9 mouse cellular contexts compared by ENCODE assay signal in genomic region chr17:35556812-35557211, GRCm38 (mm10). TPM values are rescaled to one million over a fixed set of nuclear protein-coding genes. Genes with fewer than 3 reads are reported as not detected.
DNase-seq lines count a peak whose midpoint lies in the region; ATAC-seq lines count a peak whose summit lies in the region.
"Had no signal": no experiment of that assay in that cellular context is flagged by ENCODE, and none has a peak within 500 bp of the region (broad histone marks: within the 10 kb centered on the region; RNA-seq: fewer than 3 reads in every experiment).

No protein-coding gene starts in this region.

- H3K4me1 ChIP-seq in midbrain, embryonic 11.5 days (ENCODE audit: control insufficient read depth, insufficient read depth, low read length): no peaks in the 10 kb centered on the region
- H3K4me1 ChIP-seq in midbrain, embryonic 16.5 days (ENCODE audit: control insufficient read depth, insufficient read depth, low read length): no peaks in the 10 kb centered on the region

- H3K27ac ChIP-seq in midbrain, embryonic 11.5 days (ENCODE audit: low read depth, low read length): no peak overlapping the region
- no peak overlapping the region for H3K27ac ChIP-seq in midbrain, embryonic 16.5 days (ENCODE audit: low read length)

- no peak overlapping the region for H3K9ac ChIP-seq in midbrain, embryonic 11.5 days (ENCODE audit: low read length)
- H3K9ac ChIP-seq in midbrain, embryonic 16.5 days (ENCODE audit: low read depth, low read length): no peak overlapping the region

- DNase-seq in adrenal gland, postnatal 10 days: peak; percentile 68
- no peak for DNase-seq in adrenal gland, postnatal 4 days (ENCODE audit: low spot score in 2 of 2)
- DNase-seq in midbrain, embryonic 11.5 days (ENCODE audit: low spot score, missing footprints): peak; percentile 93
- DNase-seq in adrenal gland, postnatal 36 days: peak; percentile 43 to 71
- DNase-seq in kidney, adult 9 months: peak; percentile 92
- DNase-seq in gastrocnemius, adult 18-20 months (ENCODE audit: low spot score): no peak

- no peaks in the 10 kb centered on the region for H3K27me3 ChIP-seq in midbrain, embryonic 11.5 days (ENCODE audit: control insufficient read depth, insufficient read depth, low read length)
- H3K27me3 ChIP-seq in midbrain, embryonic 16.5 days (ENCODE audit: control insufficient read depth, insufficient read depth, low read depth, low read length): 0 out of 2 replicates have a peak, but pooled peaks cover 2% of the 10 kb centered on the region

- H3K9me3 ChIP-seq in midbrain, embryonic 11.5 days (ENCODE audit: control insufficient read depth, low read length): no peaks in the 10 kb centered on the region
- H3K9me3 ChIP-seq in midbrain, embryonic 16.5 days (replicated peaks; ENCODE audit: control insufficient read depth, low read length, poor library complexity, severe bottlenecking): no peaks in the 10 kb centered on the region

- no peak overlapping the region for H3K4me2 ChIP-seq in midbrain, embryonic 11.5 days
- no peak overlapping the region for H3K4me2 ChIP-seq in midbrain, embryonic 16.5 days (ENCODE audit: low read length)

- no peak for ATAC-seq in midbrain, embryonic 11.5 days (ENCODE audit: low FRiP score)
- ATAC-seq in midbrain, embryonic 16.5 days: no peak
- ATAC-seq in megakaryocyte-erythroid progenitor cell, adult 5-6 weeks (replicated peaks; ENCODE audit: low FRiP score, low TSS enrichment, poor library complexity, severe bottlenecking): peak; percentile 86

- no peak overlapping the region for H3K4me3 ChIP-seq in midbrain, embryonic 11.5 days (ENCODE audit: low read depth, low read length)
- H3K4me3 ChIP-seq in midbrain, embryonic 16.5 days (ENCODE audit: low read depth, low read length): no peak overlapping the region

- 30% methylated on average over 5 of the region's 5 CpGs for WGBS in midbrain, embryonic 11.5 days
- WGBS in midbrain, embryonic 16.5 days: 27% methylated on average over 5 of the region's 5 CpGs

- no peaks in the 10 kb centered on the region for H3K36me3 ChIP-seq in midbrain, embryonic 11.5 days (ENCODE audit: control insufficient read depth, insufficient read depth, low read length)
- no peaks in the 10 kb centered on the region for H3K36me3 ChIP-seq in midbrain, embryonic 16.5 days (ENCODE audit: control insufficient read depth, insufficient read depth, low read length)

RNA-seq across cellular contexts. Expression of gene Cdsn, which starts 4.9 kb away (rescaled TPM):
- total RNA-seq in adrenal gland, postnatal 10 days (2021): under 1 TPM; 0.24 to 0.30 TPM
- total RNA-seq in adrenal gland, postnatal 4 days (2021): under 1 TPM; 0.11 to 0.37 TPM
- 0.08 TPM in 1 of 2 replicates, not detected in the other for polyA plus RNA-seq in midbrain, embryonic 11.5 days (2014; fragmentation: Nextera tagmentation; extraction: Ambion mirVana)
- polyA plus RNA-seq in midbrain, embryonic 16.5 days (2015; fragmentation: Nextera tagmentation; extraction: Ambion mirVana): 0.07 and 0.09 TPM in 2 replicates
- total RNA-seq in adrenal gland, postnatal 36 days (2021): 1 to 10 TPM in 1 of 2 experiments, under 1 TPM in 1; 0.56 to 1.4 TPM
- not detected in 2 replicates for total RNA-seq in megakaryocyte-erythroid progenitor cell, adult 5-6 weeks (2014; fragmentation: Nextera tagmentation)
- total RNA-seq in megakaryocyte-erythroid progenitor cell, adult 5-6 weeks (2017): not detected in 2 replicates
- under 1 TPM; 0.09 to 0.69 TPM for total RNA-seq in gastrocnemius, adult 18-20 months (2021)

RNA-seq across cellular contexts. Expression of gene 2300002M23Rik, which starts 10.4 kb away (rescaled TPM):
- total RNA-seq in adrenal gland, postnatal 10 days (2021): not detected
- not detected for total RNA-seq in adrenal gland, postnatal 4 days (2021)
- not detected in 2 replicates for polyA plus RNA-seq in midbrain, embryonic 11.5 days (2014; fragmentation: Nextera tagmentation; extraction: Ambion mirVana)
- polyA plus RNA-seq in midbrain, embryonic 16.5 days (2015; fragmentation: Nextera tagmentation; extraction: Ambion mirVana): not detected in 2 replicates
- total RNA-seq in adrenal gland, postnatal 36 days (2021): not detected
- not detected in 2 replicates for total RNA-seq in megakaryocyte-erythroid progenitor cell, adult 5-6 weeks (2014; fragmentation: Nextera tagmentation)
- not detected in 2 replicates for total RNA-seq in megakaryocyte-erythroid progenitor cell, adult 5-6 weeks (2017)
- total RNA-seq in gastrocnemius, adult 18-20 months (2021): not detected
- total RNA-seq: layer of hippocampus, adult 8-10 months had no signal

RNA-seq across cellular contexts. Expression of gene Psors1c2, which starts 23.8 kb away (rescaled TPM):
- not detected for total RNA-seq in adrenal gland, postnatal 10 days (2021)
- total RNA-seq in adrenal gland, postnatal 4 days (2021): under 1 TPM in 1 of 2 experiments, not detected in 1; 0.87 TPM
- 0.22 and 0.46 TPM in 2 replicates for polyA plus RNA-seq in midbrain, embryonic 11.5 days (2014; fragmentation: Nextera tagmentation; extraction: Ambion mirVana)
- polyA plus RNA-seq in midbrain, embryonic 16.5 days (2015; fragmentation: Nextera tagmentation; extraction: Ambion mirVana): 0.60 and 0.68 TPM in 2 replicates
- not detected for total RNA-seq in adrenal gland, postnatal 36 days (2021)
- total RNA-seq in megakaryocyte-erythroid progenitor cell, adult 5-6 weeks (2014; fragmentation: Nextera tagmentation): not detected in 2 replicates
- not detected in 2 replicates for total RNA-seq in megakaryocyte-erythroid progenitor cell, adult 5-6 weeks (2017)
- not detected for total RNA-seq in gastrocnemius, adult 18-20 months (2021)

RNA-seq across cellular contexts. Expression of gene Cchcr1, which starts 39.9 kb away (rescaled TPM):
- 10 to 100 TPM in 1 of 2 experiments, 1 to 10 TPM in 1; 9.9 to 15.8 TPM for total RNA-seq in adrenal gland, postnatal 10 days (2021)
- 10 to 100 TPM; 20.0 to 23.5 TPM for total RNA-seq in adrenal gland, postnatal 4 days (2021)
- 8.9 and 10.8 TPM in 2 replicates for polyA plus RNA-seq in midbrain, embryonic 11.5 days (2014; fragmentation: Nextera tagmentation; extraction: Ambion mirVana)
- 3.7 and 4.0 TPM in 2 replicates for polyA plus RNA-seq in midbrain, embryonic 16.5 days (2015; fragmentation: Nextera tagmentation; extraction: Ambion mirVana)
- total RNA-seq in adrenal gland, postnatal 36 days (2021): 1 to 10 TPM; 7.5 to 9.3 TPM
- 9.3 and 24.6 TPM in 2 replicates for total RNA-seq in megakaryocyte-erythroid progenitor cell, adult 5-6 weeks (2014; fragmentation: Nextera tagmentation)
- total RNA-seq in megakaryocyte-erythroid progenitor cell, adult 5-6 weeks (2017): 11.6 and 13.3 TPM in 2 replicates
- total RNA-seq in gastrocnemius, adult 18-20 months (2021): 1 to 10 TPM; 1.3 to 2.1 TPM

RNA-seq across cellular contexts. Expression of gene Tcf19, which starts 40.2 kb away (rescaled TPM):
- total RNA-seq in adrenal gland, postnatal 10 days (2021): 10 to 100 TPM; 20.3 to 25.1 TPM
- total RNA-seq in adrenal gland, postnatal 4 days (2021): 10 to 100 TPM; 31.0 to 34.7 TPM
- polyA plus RNA-seq in midbrain, embryonic 11.5 days (2014; fragmentation: Nextera tagmentation; extraction: Ambion mirVana): 56.7 and 57.7 TPM in 2 replicates
- 8.5 and 9.4 TPM in 2 replicates for polyA plus RNA-seq in midbrain, embryonic 16.5 days (2015; fragmentation: Nextera tagmentation; extraction: Ambion mirVana)
- 10 to 100 TPM in 1 of 2 experiments, 1 to 10 TPM in 1; 8.3 to 10.0 TPM for total RNA-seq in adrenal gland, postnatal 36 days (2021)
- 18.8 and 27.5 TPM in 2 replicates for total RNA-seq in megakaryocyte-erythroid progenitor cell, adult 5-6 weeks (2014; fragmentation: Nextera tagmentation)
- total RNA-seq in megakaryocyte-erythroid progenitor cell, adult 5-6 weeks (2017): 4.7 and 8.1 TPM in 2 replicates
- total RNA-seq in gastrocnemius, adult 18-20 months (2021): under 1 TPM; 0.66 TPM

Comparison
In these comparisons a context has a peak if more than half of its experiments do, and no peak if none do; other contexts are left out.
1. DNase-seq: peak in adrenal gland, postnatal 10 days (single experiment), midbrain, embryonic 11.5 days (single experiment), adrenal gland, postnatal 36 days (2 of 2) and kidney, adult 9 months (single experiment); none in adrenal gland, postnatal 4 days (0 of 2) and gastrocnemius, adult 18-20 months (single experiment).